Mouse (Mus musculus): ENCODE results near the gene Olfr259.

Olfr259 gene

GRCm38 (mm10) chr2:87114467-87114866 lies at the start of gene Olfr259:
Gene Olfr259 (minus strand): TSS chr2:87114567.
- DNase-seq (ENCODE audit: low read depth): no peak

GRCm38 (mm10) chr2:87152524-87152923 lies 38.2 kb upstream of the Olfr259 start, which contains the start of gene Olfr1111:
Gene Olfr1111 (minus strand): TSS chr2:87152624.
- DNase-seq (ENCODE audit: low read depth): no peak

- no peak for DNase-seq (ENCODE audit: low read depth)
These were observed 25.8 kb upstream of the Olfr259 start, which contains the start of gene Olfr1110 for GRCm38 (mm10) chr2:87140200-87140599. Gene Olfr1110 (minus strand): TSS chr2:87140300.

DNA sequence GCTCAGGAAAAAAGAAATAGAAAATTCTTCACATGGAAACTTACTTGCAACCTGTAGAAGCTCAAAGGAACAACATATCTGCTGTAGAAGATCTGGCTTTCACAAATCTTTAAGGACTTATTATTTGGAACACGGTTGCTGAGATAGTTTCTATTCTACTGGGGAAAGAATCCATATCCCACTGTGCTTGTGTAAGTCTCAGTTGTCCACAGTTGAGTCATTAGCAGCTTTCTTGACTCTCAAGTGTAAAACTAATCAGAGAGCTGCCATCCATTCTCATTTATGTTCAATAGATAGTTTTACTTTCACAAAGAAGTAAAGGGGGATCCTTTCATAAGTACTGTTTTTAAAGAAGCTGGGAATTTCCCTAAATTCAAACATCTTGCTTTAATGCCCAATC lies 18.5 kb downstream of the Olfr259 start, which contains the start of gene Olfr1109:
Olfr1109 (minus strand) TSS at position 101 of the 400 bp plus-strand sequence.
- no peak for DNase-seq (ENCODE audit: low read depth)

DNA sequence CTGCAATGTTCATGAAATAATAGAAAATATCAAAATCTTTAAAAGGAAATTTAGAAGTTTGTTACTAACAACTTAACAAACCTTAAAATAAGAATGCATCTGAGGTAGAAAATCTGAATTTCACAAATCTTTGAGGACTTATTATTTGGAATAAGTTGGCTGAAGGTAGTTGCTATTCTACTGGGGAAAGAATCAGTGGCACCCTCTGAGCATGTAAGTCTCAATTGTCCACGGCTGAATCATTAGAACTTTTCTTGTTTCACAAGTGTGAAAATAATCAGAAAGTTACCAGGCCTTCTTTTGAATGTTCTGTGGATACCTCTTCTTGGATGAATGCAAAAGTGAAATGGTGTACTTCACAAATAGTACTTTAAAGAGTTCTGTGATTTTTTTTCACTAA lies 38.6 kb downstream of the Olfr259 start, which contains the start of gene Olfr1107:
Olfr1107 (minus strand) TSS at position 101 of the 400 bp plus-strand sequence.
- no peak for DNase-seq (ENCODE audit: low read depth)
